18 mouse cellular contexts compared by ENCODE assay signal in the genomic region with DNA sequence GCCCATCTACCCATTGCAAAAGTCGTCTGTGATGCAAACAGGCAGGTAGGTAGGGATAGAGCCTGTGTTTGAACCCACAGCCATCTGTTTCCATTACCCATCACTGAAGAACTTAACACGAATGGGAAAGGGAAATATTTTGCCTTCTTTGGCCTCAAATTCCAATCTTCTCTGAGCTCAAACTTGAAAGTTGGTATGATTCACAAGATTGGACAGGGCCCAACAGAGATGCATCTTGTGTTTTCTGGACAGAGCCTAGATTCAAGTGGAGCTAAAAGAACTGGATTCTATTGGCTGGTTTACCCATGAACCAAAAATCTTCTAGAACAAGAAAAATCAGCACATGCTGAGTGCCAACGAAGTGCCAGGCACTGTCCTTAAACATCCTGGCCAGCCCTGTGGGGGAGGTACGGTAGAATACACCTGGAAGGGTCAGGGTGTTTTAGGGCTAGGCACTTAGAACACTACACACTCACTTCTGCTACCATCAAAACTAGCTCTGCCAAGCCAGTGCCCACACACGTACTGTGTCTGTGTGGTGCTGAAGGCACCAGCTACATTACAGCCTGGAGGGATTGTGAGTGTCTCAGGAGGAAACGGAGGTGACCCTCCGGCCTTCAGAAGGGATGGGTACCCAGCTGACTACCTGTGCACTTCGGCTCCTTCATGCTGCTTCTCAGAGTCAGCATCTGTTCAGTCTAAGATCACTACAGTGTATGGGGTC.
A peak's percentile ranks its signal among the peaks of the same experiment; 100 is the strongest.
DNase-seq lines count a peak whose midpoint lies in the region; ATAC-seq and TF ChIP-seq lines count a peak whose summit lies in the region.
"Had no signal": no experiment of that assay in that cellular context is flagged by ENCODE, and none has a peak within 500 bp of the region (broad histone marks: within the 10 kb centered on the region; RNA-seq: fewer than 3 reads in every experiment).

No protein-coding gene starts in this region.

- no peak for ATAC-seq in intestine, embryonic 15.5 days
- ATAC-seq: CD4-positive, CD25-positive, alpha-beta regulatory T cell, adult 4 months; forebrain, embryonic 14.5 days; liver, embryonic 12.5 days; midbrain, embryonic 15.5 days had no signal

- H3K4me3 ChIP-seq in small intestine, adult 2 months (ENCODE audit: low read depth, low read length), result no peak overlapping the region
- no peak overlapping the region for H3K4me3 ChIP-seq in intestine, embryonic 15.5 days (replicated peaks)
- H3K4me3 ChIP-seq: liver, embryonic 12.5 days; lung, embryonic 15.5 days had no signal

- no peak for TF ChIP-seq CTCF in small intestine, adult 2 months (IDR thresholded peaks at IDR 0.05; ENCODE audit: extremely low read depth, insufficient read length, insufficient replicate concordance, low read depth, low read length)

- peak; percentile 52 for DNase-seq in adrenal gland, adult 2 months
- no peak for DNase-seq in adrenal gland, postnatal 4 days (ENCODE audit: low spot score in 2 of 2)
- peak; percentile 37 to 48 for DNase-seq in left cerebral cortex, adult 18-20 months (ENCODE audit: low spot score in 2 of 2)
- DNase-seq in left cerebral cortex, postnatal 10 days (ENCODE audit: extremely low spot score in 1 of 2, low spot score in 2 of 2), result no peak
- DNase-seq in right cerebral cortex, adult 18-20 months, result peak; percentile 54
- no peak for DNase-seq in right cerebral cortex, postnatal 4 days
- DNase-seq: cerebellum, adult 2 months; cerebellum, postnatal 36 days; heart, postnatal 36 days; thymus, postnatal 36 days had no signal

- H3K4me2 ChIP-seq in intestine, embryonic 15.5 days (replicated peaks), result no peak overlapping the region
- H3K4me2 ChIP-seq: liver, embryonic 12.5 days had no signal

- TF ChIP-seq POLR2A in small intestine, adult 2 months (IDR thresholded peaks at IDR 0.05; ENCODE audit: low read depth, low read length), result no peak

- no peaks in the 10 kb centered on the region for H3K9me3 ChIP-seq in intestine, embryonic 15.5 days
- H3K9me3 ChIP-seq: liver, embryonic 12.5 days; lung, embryonic 15.5 days; midbrain, embryonic 15.5 days had no signal

- H3K4me1 ChIP-seq in small intestine, adult 2 months (ENCODE audit: control insufficient read depth, insufficient read depth, insufficient read length, low read length), result peaks cover 8% of the 10 kb centered on the region
- peaks cover 16% of the 10 kb centered on the region for H3K4me1 ChIP-seq in intestine, embryonic 15.5 days (replicated peaks)

- 86% methylated on average over 8 of the region's 8 CpGs for WGBS in small intestine, adult 2 months
- 72% methylated on average over 8 of the region's 8 CpGs for WGBS in intestine, embryonic 15.5 days

- H3K27ac ChIP-seq in small intestine, adult 2 months (ENCODE audit: insufficient read depth, low read depth, low read length), result 0 out of 2 replicates have a peak overlapping the region, but pooled peaks have one; percentile 15
- H3K27ac ChIP-seq in intestine, embryonic 15.5 days, result no peak overlapping the region
- H3K27ac ChIP-seq: hindbrain, embryonic 14.5 days; liver, embryonic 12.5 days; lung, embryonic 15.5 days; midbrain, embryonic 15.5 days had no signal

- H3K9ac ChIP-seq in intestine, embryonic 15.5 days, result no peak overlapping the region
- H3K9ac ChIP-seq: liver, embryonic 12.5 days; lung, embryonic 15.5 days; midbrain, embryonic 15.5 days had no signal

- no peaks in the 10 kb centered on the region; the same call in 1 of the 2 replicates for H3K27me3 ChIP-seq in small intestine, adult 2 months (ENCODE audit: control insufficient read depth, insufficient read depth, low read length)
- peaks cover 29% of the 10 kb centered on the region for H3K27me3 ChIP-seq in intestine, embryonic 15.5 days (replicated peaks)

- intact Hi-C loops in left cerebral cortex, postnatal 10 days (cut with DNase I), result no loop called here

- H3K36me3 ChIP-seq in small intestine, adult 2 months (ENCODE audit: control insufficient read depth, insufficient read depth, low read length), result no peaks in the 10 kb centered on the region; the same call in 1 of the 2 replicates
- H3K36me3 ChIP-seq in intestine, embryonic 15.5 days, result no peaks in the 10 kb centered on the region
- H3K36me3 ChIP-seq: liver, embryonic 12.5 days; lung, embryonic 15.5 days; midbrain, embryonic 15.5 days had no signal

Comparison
In these comparisons a context has a peak if more than half of its experiments do, and no peak if none do; other contexts are left out.
1. DNase-seq: peak in adrenal gland, adult 2 months (single experiment), left cerebral cortex, adult 18-20 months (2 of 2) and right cerebral cortex, adult 18-20 months (single experiment); none in adrenal gland, postnatal 4 days (0 of 2), left cerebral cortex, postnatal 10 days (0 of 2) and right cerebral cortex, postnatal 4 days (single experiment).